ENCODE assay signal across 21 mouse cellular contexts in the genomic region with DNA sequence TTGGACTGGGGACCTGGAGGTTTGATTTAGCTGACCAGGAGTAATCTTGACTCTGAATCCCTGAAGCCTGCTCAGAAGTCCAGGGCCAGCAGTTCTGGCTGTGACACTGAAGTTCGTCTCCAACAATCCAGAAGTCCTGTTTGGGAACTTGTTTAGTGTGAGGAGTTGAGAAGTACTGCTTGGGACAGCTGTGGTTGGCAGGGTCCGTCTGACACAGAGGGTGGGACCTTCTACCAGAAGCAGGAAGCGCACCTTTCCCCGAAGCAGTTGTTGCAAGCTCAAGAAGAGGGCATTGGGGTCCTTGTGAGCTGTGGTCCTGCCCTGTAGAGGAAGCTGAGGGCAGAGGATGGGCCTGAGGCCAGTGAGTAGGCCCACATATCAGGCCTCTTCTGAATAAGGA.
"Had no signal": no experiment of that assay in that cellular context is flagged by ENCODE, and none has a peak within 500 bp of the region (broad histone marks: within the 10 kb centered on the region; RNA-seq: fewer than 3 reads in every experiment).

No protein-coding gene starts in this region.

- H3K4me3 ChIP-seq: limb, embryonic 13.5 days; liver, embryonic 12.5 days; liver, embryonic 15.5 days; lung, embryonic 15.5 days; megakaryocyte, embryonic 14.5 days; midbrain, embryonic 10.5 days; neural tube, embryonic 12.5 days; neural tube, embryonic 15.5 days had no signal

- H3K4me2 ChIP-seq: limb, embryonic 13.5 days; liver, embryonic 12.5 days; liver, embryonic 15.5 days; lung, embryonic 15.5 days; neural tube, embryonic 12.5 days; neural tube, embryonic 15.5 days had no signal

- H3K9ac ChIP-seq: limb, embryonic 13.5 days; liver, embryonic 15.5 days; lung, embryonic 15.5 days; neural tube, embryonic 12.5 days; neural tube, embryonic 15.5 days had no signal

- H3K27ac ChIP-seq: limb, embryonic 13.5 days; liver, embryonic 12.5 days; liver, embryonic 15.5 days; lung, embryonic 15.5 days; midbrain, embryonic 10.5 days; neural tube, embryonic 12.5 days; neural tube, embryonic 15.5 days had no signal

- DNase-seq: kidney, adult 9 months; kidney, postnatal 14 days; kidney, postnatal 4 days; left cerebral cortex, postnatal 4 days; liver; lung, adult 18-20 months; lung, postnatal 10 days; lung, postnatal 36 days; midbrain, embryonic 14.5 days; right cerebral cortex, adult 18-20 months; right cerebral cortex, postnatal 14 days; right cerebral cortex, postnatal 4 days; thymus, postnatal 4 days had no signal

- H3K4me1 ChIP-seq: liver, embryonic 12.5 days; neural tube, embryonic 12.5 days had no signal

- H3K27me3 ChIP-seq: limb, embryonic 13.5 days; lung, embryonic 15.5 days; neural tube, embryonic 12.5 days; neural tube, embryonic 15.5 days had no signal

- ATAC-seq: liver, embryonic 12.5 days had no signal

- H3K9me3 ChIP-seq: limb, embryonic 13.5 days; liver, embryonic 12.5 days; liver, embryonic 15.5 days; lung, embryonic 15.5 days; megakaryocyte, embryonic 14.5 days; midbrain, embryonic 10.5 days; neural tube, embryonic 12.5 days; neural tube, embryonic 15.5 days had no signal
